Mouse (Mus musculus) leukemia stem cell, adult 10-12 weeks (primary cell): Measurements from ENCODE around the gene Rpl37. TPM values are rescaled to one million over a fixed set of nuclear protein-coding genes. Genes with fewer than 3 reads are reported as not detected.

Experiments
- polyA plus RNA-seq: library from polyadenylated mRNA; stranded (reverse); fragments of >175 nt; gene quantifications from 2 replicates; pipeline ENCODE4 v1.2.3, GENCODE M21; 2012; ENCODE audit warnings: low replicate concordance

The Rpl37 gene
- 30.0 and 38.4 TPM in 2 replicates for polyA plus RNA-seq

GRCm38 (mm10) chr15:5116270-5117030 lies at the start of gene Rpl37:
Rpl37 (plus strand) TSS chr15:5116645.

GRCm38 (mm10) chr15:5107686-5108654 lies 8.5 kb upstream of the Rpl37 start, which contains the start of gene Card6:
Card6 (minus strand) TSS chr15:5108539.

GRCm38 (mm10) chr15:5143361-5144020 lies 27.0 kb downstream of the Rpl37 start, which contains the start of gene Prkaa1:
Prkaa1 (plus strand) TSS chr15:5143861.

Other genes with a start within 250 kb of the Rpl37 start
- gene Mroh2b, start 217.9 kb upstream of the Rpl37 start, polyA plus RNA-seq, result not detected in 2 replicates
- not detected in 2 replicates for gene C7, start 52.9 kb upstream of the Rpl37 start, polyA plus RNA-seq
- gene Card6, start 8.1 kb upstream of the Rpl37 start, polyA plus RNA-seq, result 0.75 and 3.1 TPM in 2 replicates
- gene Prkaa1, start 27.2 kb downstream of the Rpl37 start, polyA plus RNA-seq, result 1.8 and 4.1 TPM in 2 replicates
- 2.3 and 13.4 TPM in 2 replicates for gene Ttc33, start 68.9 kb downstream of the Rpl37 start, polyA plus RNA-seq
- gene Ptger4, start 127.5 kb downstream of the Rpl37 start, polyA plus RNA-seq, result 7.2 and 12.4 TPM in 2 replicates